Mouse (Mus musculus): ENCODE results near the gene Plxdc1. TPM values are rescaled to one million over a fixed set of nuclear protein-coding genes. Genes with fewer than 3 reads are reported as not detected.

Plxdc1 gene
- polyA plus RNA-seq (2012; rRNA removed; ENCODE audit: low replicate concordance) = 3.9 and 8.7 TPM in 2 replicates

DNA sequence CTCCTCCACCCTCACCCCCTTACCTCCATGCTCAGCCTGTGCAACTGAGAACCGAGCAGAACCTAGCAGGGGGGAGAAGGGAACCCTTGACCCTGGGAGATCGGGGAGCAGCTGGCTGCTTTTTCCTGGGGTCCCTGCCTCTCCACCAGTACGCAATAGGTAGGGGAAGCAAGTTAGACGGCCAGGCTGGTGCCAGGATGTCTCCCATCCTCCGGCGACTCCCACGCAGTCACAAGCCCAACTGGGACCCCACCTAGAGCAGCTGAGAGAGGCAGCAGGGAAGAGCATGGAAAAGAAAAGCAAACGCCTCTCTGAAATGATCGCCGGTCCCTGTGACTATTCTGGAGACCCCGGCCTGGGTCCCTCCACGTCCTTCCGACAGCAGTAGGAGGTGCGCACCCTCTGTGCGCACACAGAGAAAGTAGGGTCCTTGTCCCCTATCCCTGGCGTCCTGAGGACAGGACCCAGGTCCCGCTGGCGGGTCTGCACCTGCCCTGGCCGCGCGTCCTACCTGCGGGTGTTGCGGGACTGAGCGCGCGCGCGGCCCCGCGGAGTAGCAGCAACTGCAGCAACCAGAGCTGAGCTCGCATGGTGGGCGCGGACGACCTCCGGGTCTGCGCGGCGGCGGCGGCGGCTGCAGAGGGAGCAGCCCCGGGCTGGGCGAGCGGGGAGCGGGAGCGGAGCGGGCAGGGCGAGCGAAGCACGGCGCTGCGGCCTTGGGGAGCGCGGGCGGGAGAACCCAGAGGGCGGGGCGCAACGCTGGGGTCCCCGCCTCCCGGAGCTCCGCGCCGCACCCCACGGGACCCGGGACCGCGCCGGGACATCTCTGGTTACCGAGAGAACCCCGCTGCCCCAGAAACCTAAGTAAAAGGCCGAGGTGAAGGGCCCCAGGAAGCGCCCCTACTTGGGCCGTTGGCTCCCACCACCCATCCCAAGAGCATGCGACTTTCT lies at the start of gene Plxdc1:
Gene Plxdc1 (minus strand): TSS at position 718 of the 951 bp plus-strand sequence.

DNA sequence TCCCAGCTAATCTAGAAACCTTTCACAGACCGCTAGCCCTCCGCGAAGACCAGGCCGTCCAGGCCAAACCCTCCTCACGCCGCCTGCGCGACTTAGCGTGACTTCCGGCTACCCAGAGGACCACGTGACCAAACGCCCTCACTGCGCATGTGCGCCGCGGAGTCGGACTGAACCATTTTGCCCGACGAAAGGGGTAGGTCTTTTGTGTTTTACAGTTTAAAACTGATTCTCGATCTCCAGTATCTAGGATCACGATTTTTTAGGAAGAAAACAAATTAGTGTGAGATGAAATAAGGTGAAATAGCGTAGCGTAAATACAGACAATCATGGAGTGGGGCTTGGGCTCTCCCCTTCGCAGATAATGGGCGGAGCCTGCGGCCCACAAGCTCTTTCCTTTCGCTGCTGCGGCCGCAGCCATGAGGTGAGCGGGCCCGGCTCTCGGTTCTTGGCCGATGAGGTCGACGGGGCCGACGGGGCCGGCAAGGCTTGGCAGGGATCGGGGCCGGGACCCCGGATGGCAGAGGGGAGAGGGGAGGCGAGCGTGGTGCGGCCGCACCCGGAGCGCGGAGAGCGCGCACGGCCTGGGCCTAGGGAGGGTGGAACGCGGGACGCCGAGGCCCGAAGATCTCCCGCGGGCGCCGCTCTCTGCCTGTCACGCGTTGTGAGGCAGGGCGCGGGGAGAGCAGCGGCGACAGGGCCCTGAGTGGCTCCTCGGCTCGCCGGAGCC lies 40.5 kb upstream of the Plxdc1 start, which contains the start of gene Rpl19:
Gene Rpl19 (plus strand): TSS at position 141 of the 727 bp plus-strand sequence.

DNA sequence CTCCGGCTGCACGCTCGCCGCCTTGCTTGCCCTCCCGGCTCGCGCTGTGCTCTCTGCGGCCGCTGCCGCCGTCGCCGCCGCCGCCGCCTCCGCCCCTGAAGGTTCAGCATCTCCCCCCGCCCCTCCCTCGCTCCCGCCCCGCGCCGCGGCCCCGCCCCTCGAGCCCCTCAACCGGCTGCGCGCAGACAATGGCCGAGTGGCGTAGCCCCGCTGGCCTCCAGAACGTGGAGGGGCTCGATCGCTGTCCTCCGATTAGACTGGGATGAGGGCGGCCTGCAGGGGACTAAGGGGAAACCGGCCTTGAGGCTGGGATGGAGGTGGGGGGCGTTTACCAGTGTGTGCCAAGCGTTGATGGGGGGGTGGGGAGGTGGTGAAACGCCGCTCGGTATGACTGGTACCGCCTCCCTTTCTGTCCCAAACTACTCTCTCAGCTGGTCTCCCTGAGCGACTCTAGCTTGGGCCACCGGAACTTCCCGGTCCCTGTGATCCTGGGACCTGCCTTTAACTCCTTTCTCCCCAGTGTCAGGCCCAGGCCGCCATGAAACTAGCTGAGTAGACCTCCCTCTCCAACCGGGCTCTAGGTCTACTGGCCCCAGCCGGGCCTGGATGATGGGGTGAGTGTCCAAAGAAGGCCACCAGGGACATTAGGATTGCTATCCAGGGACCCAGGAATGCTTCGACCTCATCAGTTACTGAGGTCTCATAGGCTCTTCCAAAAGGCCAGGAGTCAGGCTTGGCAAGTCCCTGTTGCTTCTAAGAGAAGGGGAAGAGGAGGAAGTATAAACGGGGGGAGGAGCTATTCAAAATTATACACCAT lies 36.5 kb upstream of the Plxdc1 start, which contains the start of gene Cacnb1:
Gene Cacnb1 (minus strand): TSS at position 480 of the 817 bp plus-strand sequence.

DNA sequence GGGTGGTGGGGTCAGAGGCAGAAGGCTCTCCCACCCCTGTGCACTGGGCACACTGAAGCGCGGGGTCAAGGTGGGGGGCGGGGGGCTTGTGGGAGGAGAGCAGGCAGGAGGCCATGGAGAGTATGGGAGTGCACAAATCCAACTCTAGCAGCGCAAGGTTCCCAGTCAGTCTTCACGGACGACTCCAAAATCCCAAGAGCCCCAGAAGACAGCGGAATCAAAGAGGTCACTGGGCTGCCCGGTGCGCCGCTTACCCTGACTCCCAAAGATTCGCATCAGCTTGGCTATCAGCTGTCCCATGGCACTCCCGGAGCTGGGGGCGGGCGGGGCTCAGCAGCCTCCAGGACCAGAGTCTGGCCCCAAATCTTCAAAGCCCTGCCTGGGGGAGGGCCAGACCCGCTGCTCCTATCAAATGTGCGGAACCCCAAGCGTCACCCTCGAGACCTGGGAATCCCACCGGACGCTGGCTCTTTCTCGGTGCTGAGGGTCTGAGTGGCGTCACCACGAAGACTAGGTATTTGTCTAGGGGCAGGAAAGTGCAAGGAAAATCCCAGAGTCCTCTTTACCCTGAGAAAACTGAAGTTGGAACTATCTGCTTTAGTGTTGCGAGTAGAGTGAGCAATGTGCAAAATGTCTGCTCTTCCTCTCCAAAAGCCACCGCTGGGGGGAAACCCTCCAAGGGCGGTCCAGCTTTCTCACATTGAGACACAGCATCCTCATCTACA lies 9.5 kb upstream of the Plxdc1 start, which contains the start of gene Arl5c:
Gene Arl5c (minus strand): TSS at position 618 of the 725 bp plus-strand sequence.

GRCm38 (mm10) chr11:97883918-97884600 lies 102.2 kb downstream of the Plxdc1 start, which contains the start of gene Fbxo47:
Fbxo47 (minus strand) TSS chr11:97884154.

Other genes with a start within 250 kb of the Plxdc1 start
- gene Pip4k2b, start 241.7 kb downstream of the Plxdc1 start, polyA plus RNA-seq (2012; rRNA removed; ENCODE audit: low replicate concordance) = 18.1 and 27.7 TPM in 2 replicates
- gene Cwc25, start 219.9 kb downstream of the Plxdc1 start, polyA plus RNA-seq (2012; rRNA removed; ENCODE audit: low replicate concordance) = 8.0 and 11.9 TPM in 2 replicates
- gene 1700001P01Rik, start 210.5 kb downstream of the Plxdc1 start, polyA plus RNA-seq (2012; rRNA removed; ENCODE audit: low replicate concordance) = 0.32 TPM in 1 of 2 replicates, not detected in the other
- 83.7 and 182 TPM in 2 replicates for gene Rpl23, start 204.0 kb downstream of the Plxdc1 start, polyA plus RNA-seq (2012; rRNA removed; ENCODE audit: low replicate concordance)
- 134 and 175 TPM in 2 replicates for gene Lasp1, start 187.4 kb downstream of the Plxdc1 start, polyA plus RNA-seq (2012; rRNA removed; ENCODE audit: low replicate concordance)
- 2.0 and 12.6 TPM in 2 replicates for gene B230217C12Rik, start 145.7 kb downstream of the Plxdc1 start, polyA plus RNA-seq (2012; rRNA removed; ENCODE audit: low replicate concordance)
- gene Fbxo47, start 102.3 kb downstream of the Plxdc1 start, polyA plus RNA-seq (2012; rRNA removed; ENCODE audit: low replicate concordance) = 0.54 and 0.62 TPM in 2 replicates
- gene Arl5c, start 9.7 kb upstream of the Plxdc1 start, polyA plus RNA-seq (2012; rRNA removed; ENCODE audit: low replicate concordance) = 2.8 and 5.9 TPM in 2 replicates
- gene Cacnb1, start 36.6 kb upstream of the Plxdc1 start, polyA plus RNA-seq (2012; rRNA removed; ENCODE audit: low replicate concordance) = 6.9 and 35.2 TPM in 2 replicates
- 558 and 1,241 TPM in 2 replicates for gene Rpl19, start 40.3 kb upstream of the Plxdc1 start, polyA plus RNA-seq (2012; rRNA removed; ENCODE audit: low replicate concordance)
- 1.2 and 3.1 TPM in 2 replicates for gene Stac2, start 67.0 kb upstream of the Plxdc1 start, polyA plus RNA-seq (2012; rRNA removed; ENCODE audit: low replicate concordance)
- gene Fbxl20, start 164.0 kb upstream of the Plxdc1 start, polyA plus RNA-seq (2012; rRNA removed; ENCODE audit: low replicate concordance) = 25.0 and 26.4 TPM in 2 replicates
- gene Med1, start 206.8 kb upstream of the Plxdc1 start, polyA plus RNA-seq (2012; rRNA removed; ENCODE audit: low replicate concordance) = 14.6 and 19.2 TPM in 2 replicates
- 12.8 and 19.3 TPM in 2 replicates for gene Cdk12, start 216.6 kb upstream of the Plxdc1 start, polyA plus RNA-seq (2012; rRNA removed; ENCODE audit: low replicate concordance)

All from subcutaneous adipose tissue, adult 2 months (tissue).